Mouse (Mus musculus) gastrocnemius, adult 2 months (tissue): ENCODE data around the gene 5830473C10Rik. TPM values are rescaled to one million over a fixed set of nuclear protein-coding genes. Genes with fewer than 3 reads are reported as not detected.

Experiments used
- DNase-seq: peaks from one replicate; pipeline ENCODE4 v3.0.0; 2022
- H3K27ac ChIP-seq: fragments of 200-600 bp; 2 replicates; pipeline ENCODE4 v1.8.1; 2022; ENCODE audit warnings: mild to moderate bottlenecking
- H3K4me3 ChIP-seq: fragments of 200-600 bp; 2 replicates; pipeline ENCODE4 v1.8.1; 2022; ENCODE audit warnings: mild to moderate bottlenecking, moderate library complexity
- CTCF ChIP-seq: fragments of 200-600 bp; IDR thresholded peaks from 2 replicates; pipeline ENCODE4 v1.8.1; 2022; ENCODE audit warnings: antibody characterized with exemption, mild to moderate bottlenecking, moderate library complexity
- intact Hi-C: fragments of 180-260 bp; cut with DNase I; formaldehyde crosslinking; loops from one replicate; pipeline ENCODE4 v1.15.1; 2025
- total RNA-seq, 2 experiments: library from RNA; stranded (reverse); gene quantifications; 2 replicates each; pipeline ENCODE4 v1.2.3; 2021

The 5830473C10Rik gene
- total RNA-seq, 2 experiments from 2014 or later, result not detected

- intact Hi-C loops, result no loop called here
- Histone ChIP-seq H3K27ac (no peak overlapping the region), H3K4me3 (no peak overlapping the region)
- no peak for DNase-seq
- TF ChIP-seq CTCF, result no peak
Observed at GRCm38 (mm10) chr5:90577751-90578150, 16.8 kb downstream of the 5830473C10Rik start.

- DNase-seq, result no peak
- H3K4me3 ChIP-seq, result no peak overlapping the region
- intact Hi-C loops, result no loop called here
- no peak overlapping the region for H3K27ac ChIP-seq
- no peak for TF ChIP-seq CTCF
Observed at GRCm38 (mm10) chr5:90579556-90579955, 18.6 kb downstream of the 5830473C10Rik start.

- H3K27ac ChIP-seq, result no peak overlapping the region
Observed at GRCm38 (mm10) chr5:90582179-90582578, 21.3 kb downstream of the 5830473C10Rik start.

GRCm38 (mm10) chr5:90584799-90585198 is 23.9 kb downstream of the 5830473C10Rik start:
- intact Hi-C loops, result no loop called here
- Histone ChIP-seq H3K27ac (no peak overlapping the region), H3K4me3 (no peak overlapping the region)
- TF ChIP-seq CTCF, result no peak
- no peak for DNase-seq

More at GRCm38 (mm10) chr5:90582179-90582578, 21.3 kb downstream of the 5830473C10Rik start:
- no peak overlapping the region for H3K4me3 ChIP-seq
- intact Hi-C loops, result no loop called here
- no peak for TF ChIP-seq CTCF
- no peak for DNase-seq

GRCm38 (mm10) chr5:90586511-90586910 is 25.6 kb downstream of the 5830473C10Rik start:
- intact Hi-C loops, result no loop called here
- H3K27ac ChIP-seq, result no peak overlapping the region
- no peak for TF ChIP-seq CTCF
- no peak for DNase-seq
- no peak overlapping the region for H3K4me3 ChIP-seq

GRCm38 (mm10) chr5:90588104-90588503 is 27.2 kb downstream of the 5830473C10Rik start:
- Histone ChIP-seq H3K4me3 (no peak overlapping the region), H3K27ac (no peak overlapping the region)
- no peak for DNase-seq
- TF ChIP-seq CTCF, result no peak
- intact Hi-C loops, result no loop called here

GRCm38 (mm10) chr5:90588708-90589595 is 28.0 kb downstream of the 5830473C10Rik start:
- DNase-seq, result peak; percentile 47
- H3K4me3 ChIP-seq, result peak overlapping the region; percentile 59
- H3K27ac ChIP-seq, result no peak overlapping the region
- intact Hi-C loops, result no loop called here
- TF ChIP-seq CTCF, result peak; percentile 95; the same call in 1 of the 2 replicates

GRCm38 (mm10) chr5:90590676-90591075 is 29.8 kb downstream of the 5830473C10Rik start:
- no peak for DNase-seq
- no peak for TF ChIP-seq CTCF
- Histone ChIP-seq H3K4me3 (no peak overlapping the region), H3K27ac (no peak overlapping the region)
- intact Hi-C loops, result no loop called here

- intact Hi-C loops, result no loop called here
- H3K27ac ChIP-seq, result no peak overlapping the region
- no peak for TF ChIP-seq CTCF
- no peak for DNase-seq
- no peak overlapping the region for H3K4me3 ChIP-seq
Observed at GRCm38 (mm10) chr5:90591936-90592335, 31.0 kb downstream of the 5830473C10Rik start.

GRCm38 (mm10) chr5:90594945-90595344 is 34.0 kb downstream of the 5830473C10Rik start:
- intact Hi-C loops, result no loop called here
- DNase-seq, result no peak
- no peak overlapping the region for H3K27ac ChIP-seq
- H3K4me3 ChIP-seq, result no peak overlapping the region
- no peak for TF ChIP-seq CTCF

GRCm38 (mm10) chr5:90596155-90596554 is 35.2 kb downstream of the 5830473C10Rik start:
- Histone ChIP-seq H3K4me3 (no peak overlapping the region), H3K27ac (no peak overlapping the region)
- DNase-seq, result no peak
- intact Hi-C loops, result no loop called here
- TF ChIP-seq CTCF, result no peak

- DNase-seq, result no peak
- no peak overlapping the region for H3K4me3 ChIP-seq
- no peak overlapping the region for H3K27ac ChIP-seq
- intact Hi-C loops, result loop anchor here (5.0 kb wide), 2 partner anchors 51 to 306 kb away; no protein-coding TSS in a partner anchor
- TF ChIP-seq CTCF, result peak; percentile 66
Observed at GRCm38 (mm10) chr5:90601469-90601868, 40.6 kb downstream of the 5830473C10Rik start.

GRCm38 (mm10) chr5:90603407-90603923 is 42.6 kb downstream of the 5830473C10Rik start:
- no peak for DNase-seq
- intact Hi-C loops, result loop anchor here (5.0 kb wide), 2 partner anchors 49 to 304 kb away; no protein-coding TSS in a partner anchor
- no peak overlapping the region for H3K27ac ChIP-seq
- peak overlapping the region; percentile 23; the same call in 1 of the 2 replicates for H3K4me3 ChIP-seq
- TF ChIP-seq CTCF, result no peak
